Mouse (Mus musculus) E14TG2a.4 (cell line): Measurements from ENCODE around the gene Cyth2.

Experiments used
- H3K27me3 ChIP-seq: 2 replicates; pipeline ENCODE4 v1.6.1; 2014; ENCODE audit warnings: low read length, control low read depth; ENCODE audit not compliant: insufficient read depth
- H3K36me3 ChIP-seq: 2 replicates; pipeline ENCODE4 v1.6.1; 2014; ENCODE audit warnings: low read length, control low read depth; ENCODE audit not compliant: insufficient read depth
- H3K4me1 ChIP-seq: replicated peaks from 2 replicates; pipeline ENCODE4 v1.6.1; 2014; ENCODE audit warnings: low read depth, low read length, control low read depth
- H3K4me3 ChIP-seq: replicated peaks from 2 replicates; pipeline ENCODE4 v1.5.1; 2014; ENCODE audit warnings: mild to moderate bottlenecking, low read length
- H3K9me3 ChIP-seq: 2 replicates; pipeline ENCODE4 v1.6.1; 2014; ENCODE audit warnings: low read length, control low read depth
- CTCF ChIP-seq: conservative IDR thresholded peaks from 2 replicates; pipeline ENCODE4 v1.5.1; 2014; ENCODE audit warnings: low read length
- NANOG ChIP-seq: IDR thresholded peaks from 2 replicates; pipeline ENCODE4 v1.6.1; 2014; ENCODE audit warnings: borderline replicate concordance, low read length, mixed read lengths
- POU5F1 ChIP-seq: IDR thresholded peaks from 2 replicates; pipeline ENCODE4 v1.6.1; 2014; ENCODE audit warnings: low read length, borderline replicate concordance

The Cyth2 gene

GRCm38 (mm10) chr7:45813787-45814779 is at the start of gene Cyth2:
Cyth2 (minus strand) TSS chr7:45814581.
- TF ChIP-seq POU5F1 (no peak), NANOG (no peak), CTCF (no peak)
- Histone ChIP-seq H3K4me1 (peaks cover 64% of the 10 kb centered on the region), H3K4me3 (peak within 1 kb of the TSS; percentile 96), H3K36me3 (peaks cover 40% of the 10 kb centered on the region), H3K9me3 (no peaks in the 10 kb centered on the region), H3K27me3 (peaks cover 10% of the 10 kb centered on the region)

GRCm38 (mm10) chr7:45862804-45863203 is 48.4 kb upstream of the Cyth2 start:
- H3K4me1 ChIP-seq: peaks cover 30% of the 10 kb centered on the region
- no peaks in the 10 kb centered on the region for H3K9me3 ChIP-seq
- TF ChIP-seq CTCF (no peak), POU5F1 (no peak), NANOG (no peak)
- H3K4me3 ChIP-seq: peak overlapping the region; percentile 74; the same call in 1 of the 2 replicates
- no peaks in the 10 kb centered on the region for H3K36me3 ChIP-seq
- H3K27me3 ChIP-seq: peaks cover 60% of the 10 kb centered on the region

GRCm38 (mm10) chr7:45859008-45859407 is 44.6 kb upstream of the Cyth2 start:
- Histone ChIP-seq H3K4me3 (no peak overlapping the region), H3K9me3 (no peaks in the 10 kb centered on the region), H3K27me3 (peaks cover 58% of the 10 kb centered on the region), H3K4me1 (peaks cover 32% of the 10 kb centered on the region), H3K36me3 (no peaks in the 10 kb centered on the region)
- TF ChIP-seq POU5F1 (no peak), CTCF (no peak), NANOG (no peak)

GRCm38 (mm10) chr7:45856950-45857901 is 42.8 kb upstream of the Cyth2 start:
- no peaks in the 10 kb centered on the region for H3K9me3 ChIP-seq
- no peaks in the 10 kb centered on the region for H3K36me3 ChIP-seq
- H3K4me1 ChIP-seq: peaks cover 32% of the 10 kb centered on the region
- H3K4me3 ChIP-seq: peak overlapping the region; percentile 74
- TF ChIP-seq POU5F1 (no peak), NANOG (no peak), CTCF (no peak)
- peaks cover 46% of the 10 kb centered on the region for H3K27me3 ChIP-seq

GRCm38 (mm10) chr7:45853089-45853488 is 38.7 kb upstream of the Cyth2 start:
- Histone ChIP-seq H3K4me3 (no peak overlapping the region), H3K9me3 (no peaks in the 10 kb centered on the region), H3K36me3 (no peaks in the 10 kb centered on the region), H3K4me1 (peaks cover 23% of the 10 kb centered on the region), H3K27me3 (peaks cover 17% of the 10 kb centered on the region)
- TF ChIP-seq NANOG: no peak

- Histone ChIP-seq H3K36me3 (no peaks in the 10 kb centered on the region), H3K27me3 (peaks cover 3% of the 10 kb centered on the region; the same call in 1 of the 2 replicates), H3K4me3 (no peak overlapping the region), H3K4me1 (peaks cover 9% of the 10 kb centered on the region; the same call in 1 of the 2 replicates), H3K9me3 (no peaks in the 10 kb centered on the region)
- TF ChIP-seq CTCF (no peak), POU5F1 (no peak), NANOG (no peak)
Observed at GRCm38 (mm10) chr7:45850661-45851060, 36.3 kb upstream of the Cyth2 start.

GRCm38 (mm10) chr7:45848447-45849027 is 34.2 kb upstream of the Cyth2 start:
- Histone ChIP-seq H3K27me3 (peaks cover 4% of the 10 kb centered on the region; the same call in 1 of the 2 replicates), H3K4me3 (no peak overlapping the region), H3K36me3 (no peaks in the 10 kb centered on the region), H3K4me1 (peaks cover 9% of the 10 kb centered on the region; the same call in 1 of the 2 replicates), H3K9me3 (no peaks in the 10 kb centered on the region)
- TF ChIP-seq POU5F1 (no peak), CTCF (no peak), NANOG (no peak)
